Mouse (Mus musculus): Measurements from ENCODE around the gene Spata20. TPM values are rescaled to one million over a fixed set of nuclear protein-coding genes. Genes with fewer than 3 reads are reported as not detected.

The Spata20 gene
- polyA plus RNA-seq, 1 experiment: not detected

GRCm38 (mm10) chr11:94499661-94500152, 13.7 kb upstream of the Spata20 start, which contains the start of gene Epn3:
Gene Epn3, minus strand, starts transcription at chr11:94499974.
- TF ChIP-seq TAL1 (IDR thresholded peaks at IDR 0.05; ENCODE audit: low read length) (no peak), GATA1 (IDR thresholded peaks at IDR 0.05; ENCODE audit: low read length) (no peak)
- Histone ChIP-seq H3K9me3 (ENCODE audit: control insufficient read depth, low read length) (no peaks in the 10 kb centered on the region), H3K4me1 (ENCODE audit: control insufficient read depth) (no peaks in the 10 kb centered on the region), H3K27me3 (ENCODE audit: control insufficient read depth) (peaks cover 53% of the 10 kb centered on the region), H3K4me3 (replicated peaks) (no peak within 1 kb of the TSS), H3K36me3 (ENCODE audit: control insufficient read depth) (no peaks in the 10 kb centered on the region)

- no peak overlapping the region for H3K4me3 ChIP-seq (replicated peaks)
Observed at GRCm38 (mm10) chr11:94499035-94499434, 13.1 kb upstream of the Spata20 start.

GRCm38 (mm10) chr11:94498093-94498996, 12.4 kb upstream of the Spata20 start:
- Histone ChIP-seq H3K4me1 (ENCODE audit: control insufficient read depth) (no peaks in the 10 kb centered on the region), H3K9me3 (ENCODE audit: control insufficient read depth, low read length) (no peaks in the 10 kb centered on the region), H3K36me3 (ENCODE audit: control insufficient read depth) (no peaks in the 10 kb centered on the region), H3K4me3 (replicated peaks) (no peak overlapping the region), H3K27me3 (ENCODE audit: control insufficient read depth) (peaks cover 55% of the 10 kb centered on the region)
- TF ChIP-seq GATA1 (IDR thresholded peaks at IDR 0.05; ENCODE audit: low read length): no peak
- TF ChIP-seq TAL1 (IDR thresholded peaks at IDR 0.05; ENCODE audit: low read length): no peak

More at GRCm38 (mm10) chr11:94499035-94499434, 13.1 kb upstream of the Spata20 start:
- TF ChIP-seq TAL1 (IDR thresholded peaks at IDR 0.05; ENCODE audit: low read length): no peak
- Histone ChIP-seq H3K9me3 (ENCODE audit: control insufficient read depth, low read length) (no peaks in the 10 kb centered on the region), H3K4me1 (ENCODE audit: control insufficient read depth) (no peaks in the 10 kb centered on the region), H3K36me3 (ENCODE audit: control insufficient read depth) (no peaks in the 10 kb centered on the region), H3K27me3 (ENCODE audit: control insufficient read depth) (peaks cover 54% of the 10 kb centered on the region)

DNA sequence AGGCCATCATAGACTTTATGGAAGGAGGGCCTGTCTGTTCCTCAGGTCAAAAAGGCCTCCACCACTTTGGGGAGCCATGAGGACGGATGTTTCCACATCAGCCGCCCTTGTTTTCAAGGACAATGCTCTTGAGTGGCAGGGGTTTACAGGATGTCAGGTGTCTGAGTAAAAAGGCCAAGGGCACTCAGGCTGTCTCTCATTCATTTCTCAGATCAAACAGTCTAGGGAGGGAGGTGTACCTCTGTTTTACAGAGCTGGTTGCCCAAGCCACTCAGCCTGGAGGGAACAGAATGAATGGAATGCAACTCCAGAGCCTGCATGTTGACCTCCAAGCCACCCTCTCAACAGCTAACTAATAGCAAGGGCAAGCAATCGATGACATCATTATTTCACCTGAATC, 9.4 kb upstream of the Spata20 start:
- H3K4me3 ChIP-seq (replicated peaks): no peak overlapping the region
- no peaks in the 10 kb centered on the region for H3K9me3 ChIP-seq (ENCODE audit: control insufficient read depth, low read length)
- no peaks in the 10 kb centered on the region; the same call in 1 of the 2 replicates for H3K4me1 ChIP-seq (ENCODE audit: control insufficient read depth)
- peaks cover 62% of the 10 kb centered on the region for H3K27me3 ChIP-seq (ENCODE audit: control insufficient read depth)
- no peaks in the 10 kb centered on the region for H3K36me3 ChIP-seq (ENCODE audit: control insufficient read depth)
- no peak for TF ChIP-seq TAL1 (IDR thresholded peaks at IDR 0.05; ENCODE audit: low read length)
- TF ChIP-seq GATA1 (IDR thresholded peaks at IDR 0.05; ENCODE audit: low read length): no peak

GRCm38 (mm10) chr11:94491749-94492099, 5.7 kb upstream of the Spata20 start:
- peaks cover 51% of the 10 kb centered on the region for H3K27me3 ChIP-seq (ENCODE audit: control insufficient read depth)

GRCm38 (mm10) chr11:94491035-94491748, 5.2 kb upstream of the Spata20 start:
- H3K4me3 ChIP-seq (replicated peaks): peak overlapping the region; percentile 15
- no peaks in the 10 kb centered on the region; the same call in 1 of the 2 replicates for H3K4me1 ChIP-seq (ENCODE audit: control insufficient read depth)
- H3K27me3 ChIP-seq (ENCODE audit: control insufficient read depth): peaks cover 54% of the 10 kb centered on the region
- no peaks in the 10 kb centered on the region for H3K36me3 ChIP-seq (ENCODE audit: control insufficient read depth)
- no peaks in the 10 kb centered on the region for H3K9me3 ChIP-seq (ENCODE audit: control insufficient read depth, low read length)
- TF ChIP-seq GATA1 (IDR thresholded peaks at IDR 0.05; ENCODE audit: low read length) (no peak), TAL1 (IDR thresholded peaks at IDR 0.05; ENCODE audit: low read length) (no peak)

More at GRCm38 (mm10) chr11:94491749-94492099, 5.7 kb upstream of the Spata20 start:
- H3K4me3 ChIP-seq (replicated peaks): no peak overlapping the region
- no peaks in the 10 kb centered on the region for H3K36me3 ChIP-seq (ENCODE audit: control insufficient read depth)
- no peaks in the 10 kb centered on the region for H3K9me3 ChIP-seq (ENCODE audit: control insufficient read depth, low read length)
- TF ChIP-seq TAL1 (IDR thresholded peaks at IDR 0.05; ENCODE audit: low read length) (no peak), GATA1 (IDR thresholded peaks at IDR 0.05; ENCODE audit: low read length) (no peak)
- H3K4me1 ChIP-seq (ENCODE audit: control insufficient read depth): no peaks in the 10 kb centered on the region; the same call in 1 of the 2 replicates

DNA sequence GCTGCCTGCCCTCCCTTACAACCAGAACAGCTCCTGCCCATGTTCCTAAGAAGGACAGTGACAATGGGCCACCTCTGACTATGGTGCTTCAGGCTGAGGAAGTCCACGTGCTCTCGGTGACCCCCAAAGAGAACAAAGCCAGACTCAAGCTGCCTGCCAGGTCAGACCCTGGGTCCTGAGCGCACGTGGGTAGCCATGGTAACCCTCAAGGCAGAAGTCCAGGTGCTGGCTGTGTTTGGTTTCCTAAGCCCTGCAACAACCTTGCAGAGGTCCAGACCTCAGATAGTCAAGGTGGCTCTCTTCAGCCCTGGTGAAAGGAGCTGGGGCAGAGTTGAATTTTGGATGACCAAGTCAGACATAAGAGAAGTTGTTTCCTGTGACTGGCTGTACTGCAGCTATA, 3.8 kb upstream of the Spata20 start:
- Histone ChIP-seq H3K36me3 (ENCODE audit: control insufficient read depth) (no peaks in the 10 kb centered on the region), H3K4me1 (ENCODE audit: control insufficient read depth) (no peaks in the 10 kb centered on the region; the same call in 1 of the 2 replicates), H3K27me3 (ENCODE audit: control insufficient read depth) (peaks cover 67% of the 10 kb centered on the region), H3K9me3 (ENCODE audit: control insufficient read depth, low read length) (no peaks in the 10 kb centered on the region), H3K4me3 (replicated peaks) (no peak overlapping the region)
- no peak for TF ChIP-seq TAL1 (IDR thresholded peaks at IDR 0.05; ENCODE audit: low read length)
- TF ChIP-seq GATA1 (IDR thresholded peaks at IDR 0.05; ENCODE audit: low read length): no peak

DNA sequence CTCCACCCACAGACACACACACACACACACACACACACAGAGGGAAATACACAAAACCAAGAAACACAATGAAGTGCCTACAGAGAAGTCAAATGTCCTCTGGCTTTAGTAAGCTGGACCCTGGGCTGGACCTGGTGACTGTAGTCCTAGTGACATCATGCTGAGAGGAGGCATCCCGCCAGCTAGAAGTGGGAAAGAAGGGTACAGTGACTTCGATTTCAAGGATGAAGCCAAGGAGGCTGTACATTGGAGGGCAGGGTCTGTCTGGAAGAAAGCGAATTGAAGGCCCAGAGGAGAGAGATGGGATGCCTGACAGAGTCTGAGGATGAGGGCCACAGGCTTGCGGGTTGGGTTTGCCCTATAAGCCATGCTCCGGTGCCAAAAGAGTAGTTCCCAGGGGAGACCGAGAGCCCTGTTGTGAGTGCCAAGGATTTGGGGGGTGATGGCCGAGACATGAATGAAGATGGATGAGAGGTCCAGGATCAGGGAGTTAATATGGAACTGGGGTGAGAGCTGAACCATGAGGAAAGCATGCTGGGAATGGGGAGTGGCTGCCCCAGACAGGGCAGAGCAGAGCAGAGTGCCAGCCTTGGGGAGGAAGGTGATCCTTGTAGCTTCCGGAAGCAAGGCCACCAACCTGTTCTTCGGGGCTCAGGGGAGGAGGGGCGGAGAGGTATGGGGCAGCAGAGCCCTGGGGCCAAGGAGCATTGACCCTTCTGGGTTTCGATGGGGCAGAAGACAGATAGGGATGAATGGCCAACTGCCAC, 3.0 kb upstream of the Spata20 start:
- no peak for TF ChIP-seq TAL1 (IDR thresholded peaks at IDR 0.05; ENCODE audit: low read length)
- no peak for TF ChIP-seq GATA1 (IDR thresholded peaks at IDR 0.05; ENCODE audit: low read length)
- H3K4me3 ChIP-seq (replicated peaks): no peak overlapping the region
- peaks cover 71% of the 10 kb centered on the region for H3K27me3 ChIP-seq (ENCODE audit: control insufficient read depth)
- no peaks in the 10 kb centered on the region; the same call in 1 of the 2 replicates for H3K4me1 ChIP-seq (ENCODE audit: control insufficient read depth)
- H3K9me3 ChIP-seq (ENCODE audit: control insufficient read depth, low read length): no peaks in the 10 kb centered on the region
- no peaks in the 10 kb centered on the region for H3K36me3 ChIP-seq (ENCODE audit: control insufficient read depth)
